Mouse (Mus musculus): ENCODE data around the gene Mrgpre. TPM values are rescaled to one million over a fixed set of nuclear protein-coding genes. Genes with fewer than 3 reads are reported as not detected.

Mrgpre gene
- polyA plus RNA-seq, 1 experiment from 2014 or later = 3.0 TPM

- WGBS = 39% methylated on average over 5 of the region's 5 CpGs
- H3K27me3 ChIP-seq (replicated peaks) = peaks cover 56% of the 10 kb centered on the region
These were observed 30.1 kb downstream of the Mrgpre start for GRCm38 (mm10) chr7:143753990-143754715.

DNA sequence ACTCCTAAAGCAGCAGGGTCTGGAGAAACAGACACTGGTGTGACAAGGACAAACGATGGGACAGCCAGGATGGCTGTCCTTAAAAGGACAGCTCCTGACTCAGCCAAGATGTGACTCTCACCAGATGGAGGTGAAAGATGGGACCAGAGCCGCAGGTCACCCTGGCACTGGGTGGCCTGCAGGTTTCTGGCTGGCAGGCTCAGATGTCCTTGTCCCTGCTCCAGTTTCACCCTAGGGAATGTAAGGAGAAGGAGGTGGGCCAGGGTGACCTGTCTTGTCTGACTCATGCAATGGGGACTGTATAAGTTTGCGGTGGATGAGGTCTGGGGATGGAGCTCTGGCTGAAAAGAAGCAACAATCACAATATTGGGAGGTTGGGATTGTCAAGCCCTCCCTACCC, 31.7 kb downstream of the Mrgpre start:
- no peak overlapping the region for H3K4me2 ChIP-seq
- no peak for ATAC-seq (ENCODE audit: insufficient number of reproducible peaks, low FRiP score)
- 62% methylated on average over 3 of the region's 3 CpGs for WGBS
- H3K36me3 ChIP-seq = no peaks in the 10 kb centered on the region
- no peaks in the 10 kb centered on the region for H3K9me3 ChIP-seq (replicated peaks)
- H3K27me3 ChIP-seq (replicated peaks) = peaks cover 43% of the 10 kb centered on the region
- H3K4me1 ChIP-seq (replicated peaks) = peaks cover 33% of the 10 kb centered on the region
- no peak overlapping the region for H3K4me3 ChIP-seq
- H3K9ac ChIP-seq = no peak overlapping the region
- no peak overlapping the region for H3K27ac ChIP-seq (ENCODE audit: poor library complexity, severe bottlenecking)

More at GRCm38 (mm10) chr7:143753990-143754715, 30.1 kb downstream of the Mrgpre start:
- Histone ChIP-seq H3K9ac (no peak overlapping the region), H3K36me3 (no peaks in the 10 kb centered on the region), H3K27ac (ENCODE audit: poor library complexity, severe bottlenecking) (no peak overlapping the region), H3K4me3 (no peak overlapping the region), H3K4me2 (no peak overlapping the region), H3K4me1 (replicated peaks) (peaks cover 28% of the 10 kb centered on the region), H3K9me3 (replicated peaks) (no peaks in the 10 kb centered on the region)
- no peak for ATAC-seq (ENCODE audit: insufficient number of reproducible peaks, low FRiP score)

GRCm38 (mm10) chr7:143752056-143752455, 32.2 kb downstream of the Mrgpre start:
- peaks cover 27% of the 10 kb centered on the region for H3K4me1 ChIP-seq (replicated peaks)
- no peak overlapping the region for H3K4me3 ChIP-seq
- 31% methylated on average over 4 of the region's 4 CpGs for WGBS
- no peak overlapping the region for H3K27ac ChIP-seq (ENCODE audit: poor library complexity, severe bottlenecking)
- H3K4me2 ChIP-seq = no peak overlapping the region
- H3K36me3 ChIP-seq = no peaks in the 10 kb centered on the region
- no peaks in the 10 kb centered on the region for H3K9me3 ChIP-seq (replicated peaks)
- ATAC-seq (ENCODE audit: insufficient number of reproducible peaks, low FRiP score) = no peak
- H3K9ac ChIP-seq = no peak overlapping the region
- H3K27me3 ChIP-seq (replicated peaks) = peaks cover 40% of the 10 kb centered on the region

DNA sequence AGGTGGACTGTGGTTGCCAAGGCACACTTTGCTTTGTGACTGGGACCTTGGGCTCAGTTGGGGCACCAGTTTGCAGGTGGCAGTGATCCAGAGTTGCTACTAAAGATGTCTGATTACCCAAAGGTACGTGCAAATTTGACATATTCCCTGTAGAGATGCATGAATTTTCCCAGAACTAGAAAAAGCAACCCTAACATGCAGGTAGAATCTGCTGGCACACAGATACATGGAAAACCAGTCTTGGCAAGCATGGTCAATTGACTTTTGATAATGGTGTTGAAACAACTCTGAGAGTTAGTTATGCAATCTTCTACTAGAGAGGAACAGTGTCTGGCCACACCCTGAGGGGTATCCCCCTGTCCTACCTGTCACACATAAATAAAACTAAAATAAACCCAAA, 32.9 kb downstream of the Mrgpre start:
- H3K4me3 ChIP-seq = no peak overlapping the region
- no peaks in the 10 kb centered on the region for H3K36me3 ChIP-seq
- H3K4me2 ChIP-seq = no peak overlapping the region
- H3K27ac ChIP-seq (ENCODE audit: poor library complexity, severe bottlenecking) = no peak overlapping the region
- 62% methylated on average over 1 of the region's 1 CpGs for WGBS
- H3K9me3 ChIP-seq (replicated peaks) = no peaks in the 10 kb centered on the region
- peaks cover 21% of the 10 kb centered on the region for H3K4me1 ChIP-seq (replicated peaks)
- no peak overlapping the region for H3K9ac ChIP-seq
- H3K27me3 ChIP-seq (replicated peaks) = peaks cover 36% of the 10 kb centered on the region
- ATAC-seq (ENCODE audit: insufficient number of reproducible peaks, low FRiP score) = no peak

GRCm38 (mm10) chr7:143749045-143749444, 35.3 kb downstream of the Mrgpre start:
- Histone ChIP-seq H3K27me3 (replicated peaks) (peaks cover 14% of the 10 kb centered on the region), H3K27ac (ENCODE audit: poor library complexity, severe bottlenecking) (no peak overlapping the region), H3K9me3 (replicated peaks) (no peaks in the 10 kb centered on the region), H3K9ac (no peak overlapping the region), H3K4me3 (no peak overlapping the region), H3K4me1 (replicated peaks) (peaks cover 22% of the 10 kb centered on the region), H3K4me2 (no peak overlapping the region), H3K36me3 (no peaks in the 10 kb centered on the region)
- WGBS = 67% methylated on average over 3 of the region's 3 CpGs
- no peak for ATAC-seq (ENCODE audit: insufficient number of reproducible peaks, low FRiP score)

DNA sequence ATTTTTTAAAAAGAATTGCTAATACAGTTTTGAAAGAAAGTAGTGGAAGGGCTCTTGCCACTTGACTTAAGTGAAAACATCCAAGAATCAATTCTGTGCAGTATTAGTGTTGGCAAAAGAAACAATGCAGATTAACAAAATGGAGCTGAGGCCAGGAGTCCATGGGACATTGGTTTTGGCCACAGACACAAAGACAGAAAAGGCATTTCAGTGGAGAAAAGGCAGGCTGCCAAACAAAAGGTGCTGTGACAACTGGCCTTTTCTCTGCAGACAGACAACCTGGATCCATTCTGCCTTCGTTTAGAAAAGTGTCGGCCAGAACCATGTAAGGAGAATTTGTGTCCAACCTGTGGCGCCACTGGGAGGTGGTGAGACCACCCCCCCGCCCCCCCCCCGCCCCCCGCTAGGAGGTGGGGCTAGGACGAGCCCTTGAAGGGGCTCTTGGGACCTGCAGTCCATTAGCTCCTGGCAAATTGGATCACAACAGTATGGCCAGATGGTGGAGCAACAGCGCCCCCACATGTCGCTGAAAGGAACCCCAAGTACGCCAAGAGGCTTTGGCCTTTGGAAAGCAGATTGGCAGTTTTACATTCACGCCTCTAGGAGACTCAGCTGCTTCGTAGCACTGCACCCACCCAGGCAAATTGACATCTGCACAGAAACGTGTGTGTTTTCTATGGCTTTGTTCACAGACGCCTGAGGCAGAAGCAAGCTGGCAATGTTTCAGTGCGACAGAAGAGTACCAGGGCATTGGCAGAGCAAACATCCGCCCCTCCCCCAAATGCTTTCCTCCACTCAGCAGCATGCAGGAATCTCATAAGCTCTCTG, 36.0 kb downstream of the Mrgpre start:
- WGBS = 4% methylated on average over 16 of the region's 16 CpGs
- H3K4me2 ChIP-seq = peak overlapping the region; percentile 64
- H3K27me3 ChIP-seq (replicated peaks) = peaks cover 19% of the 10 kb centered on the region
- no peaks in the 10 kb centered on the region for H3K9me3 ChIP-seq (replicated peaks)
- peaks cover 22% of the 10 kb centered on the region for H3K4me1 ChIP-seq (replicated peaks)
- no peak overlapping the region for H3K27ac ChIP-seq (ENCODE audit: poor library complexity, severe bottlenecking)
- H3K36me3 ChIP-seq = no peaks in the 10 kb centered on the region
- ATAC-seq (ENCODE audit: insufficient number of reproducible peaks, low FRiP score) = peak; percentile 66; the same call in 1 of the 2 replicates
- H3K4me3 ChIP-seq = peak overlapping the region; percentile 25
- peak overlapping the region; percentile 49 for H3K9ac ChIP-seq

GRCm38 (mm10) chr7:143740653-143741052, 43.6 kb downstream of the Mrgpre start:
- ATAC-seq (ENCODE audit: insufficient number of reproducible peaks, low FRiP score) = no peak
- H3K9ac ChIP-seq = peak overlapping the region; percentile 87
- WGBS = 22% methylated on average over 2 of the region's 2 CpGs

DNA sequence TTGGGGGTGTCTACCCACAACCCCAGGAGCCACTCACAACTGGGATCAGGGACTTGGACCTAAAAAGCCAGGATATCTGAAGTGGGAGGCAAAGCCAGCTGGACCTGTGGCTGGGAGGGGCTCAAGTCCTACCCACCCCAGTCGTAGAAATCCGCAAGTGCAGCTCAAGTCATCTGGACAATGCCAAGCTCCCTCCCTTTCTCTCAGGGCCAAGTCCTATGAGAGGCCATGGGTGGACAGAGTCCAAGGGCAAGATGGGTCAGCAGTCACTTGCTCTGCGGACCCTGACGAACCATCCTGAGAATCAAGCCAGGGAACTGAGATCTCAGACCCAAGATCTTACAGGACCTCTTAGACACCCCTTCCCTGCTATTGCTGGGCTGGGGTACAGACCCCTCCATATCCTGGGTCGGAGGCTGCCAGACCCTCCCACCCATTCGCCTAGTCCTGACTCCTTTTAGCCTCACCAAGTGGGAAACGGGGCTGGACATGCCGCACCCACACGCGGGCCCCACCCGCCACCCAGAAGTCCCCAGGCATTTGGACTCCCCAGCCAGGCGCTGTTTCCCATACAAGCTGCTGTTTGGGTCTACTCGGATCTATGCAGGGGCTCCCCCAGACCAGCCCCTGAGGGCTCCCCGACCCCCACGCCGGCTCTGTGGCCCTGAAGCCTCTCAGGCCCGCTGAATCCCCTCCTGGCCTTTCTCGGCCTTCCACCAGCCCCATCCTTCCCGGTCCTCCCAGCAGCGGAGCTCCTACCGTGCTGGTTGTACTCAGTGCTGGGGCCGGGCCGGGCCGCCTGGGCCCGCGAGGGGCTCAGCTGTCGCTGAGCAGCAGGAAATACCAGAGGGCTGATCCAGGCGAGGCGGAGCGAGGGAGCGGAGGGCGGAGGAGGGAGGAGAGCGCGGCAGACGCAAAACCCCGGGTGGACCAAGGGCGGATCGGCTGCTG, 44.5 kb downstream of the Mrgpre start:
- peaks cover 16% of the 10 kb centered on the region; the same call in 1 of the 2 replicates for H3K27me3 ChIP-seq (replicated peaks)
- H3K4me2 ChIP-seq = peak overlapping the region; percentile 84
- H3K9ac ChIP-seq = peak overlapping the region; percentile 87
- H3K9me3 ChIP-seq (replicated peaks) = no peaks in the 10 kb centered on the region
- WGBS = 2% methylated on average over 38 of the region's 38 CpGs
- H3K4me1 ChIP-seq (replicated peaks) = peaks cover 36% of the 10 kb centered on the region
- peak; percentile 85 for ATAC-seq (ENCODE audit: insufficient number of reproducible peaks, low FRiP score)
- peak overlapping the region; percentile 69 for H3K4me3 ChIP-seq
- peak overlapping the region; percentile 79 for H3K27ac ChIP-seq (ENCODE audit: poor library complexity, severe bottlenecking)
- H3K36me3 ChIP-seq = peaks cover 2% of the 10 kb centered on the region; the same call in 1 of the 2 replicates

More at GRCm38 (mm10) chr7:143740653-143741052, 43.6 kb downstream of the Mrgpre start:
- Histone ChIP-seq H3K4me2 (peak overlapping the region; percentile 84), H3K36me3 (no peaks in the 10 kb centered on the region; the same call in 1 of the 2 replicates), H3K4me3 (peak overlapping the region; percentile 69), H3K4me1 (replicated peaks) (peaks cover 36% of the 10 kb centered on the region), H3K27ac (ENCODE audit: poor library complexity, severe bottlenecking) (no peak overlapping the region), H3K27me3 (replicated peaks) (peaks cover 16% of the 10 kb centered on the region; the same call in 1 of the 2 replicates), H3K9me3 (replicated peaks) (no peaks in the 10 kb centered on the region)

DNA sequence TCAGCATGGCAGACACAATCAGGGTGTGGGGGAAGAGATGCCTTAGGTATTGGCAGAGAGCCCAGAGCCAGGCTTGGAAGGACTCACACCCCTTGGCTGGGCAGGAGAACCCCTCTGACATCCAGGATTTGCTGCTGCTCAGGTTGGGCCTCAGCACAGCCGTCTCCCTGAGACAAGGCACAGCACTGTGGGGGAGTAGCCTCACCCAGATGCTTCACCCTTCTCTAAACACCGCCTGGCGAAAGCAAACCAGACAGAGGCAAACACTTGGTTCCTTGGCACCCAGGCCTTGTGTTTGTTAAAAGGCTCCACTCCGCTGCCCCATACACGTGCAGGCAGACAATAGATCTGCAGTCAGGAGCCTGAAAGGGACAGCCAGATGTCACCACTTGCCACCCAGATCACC, 45.7 kb downstream of the Mrgpre start:
- Histone ChIP-seq H3K27ac (ENCODE audit: poor library complexity, severe bottlenecking) (peak overlapping the region; percentile 79), H3K9ac (peak overlapping the region; percentile 87), H3K9me3 (replicated peaks) (no peaks in the 10 kb centered on the region), H3K27me3 (replicated peaks) (peaks cover 13% of the 10 kb centered on the region; the same call in 1 of the 2 replicates), H3K4me1 (replicated peaks) (peaks cover 37% of the 10 kb centered on the region), H3K36me3 (peaks cover 14% of the 10 kb centered on the region), H3K4me2 (peak overlapping the region; percentile 84), H3K4me3 (peak overlapping the region; percentile 69)
- WGBS = 15% methylated on average over 5 of the region's 5 CpGs
- peak; percentile 56 for ATAC-seq (ENCODE audit: insufficient number of reproducible peaks, low FRiP score)

DNA sequence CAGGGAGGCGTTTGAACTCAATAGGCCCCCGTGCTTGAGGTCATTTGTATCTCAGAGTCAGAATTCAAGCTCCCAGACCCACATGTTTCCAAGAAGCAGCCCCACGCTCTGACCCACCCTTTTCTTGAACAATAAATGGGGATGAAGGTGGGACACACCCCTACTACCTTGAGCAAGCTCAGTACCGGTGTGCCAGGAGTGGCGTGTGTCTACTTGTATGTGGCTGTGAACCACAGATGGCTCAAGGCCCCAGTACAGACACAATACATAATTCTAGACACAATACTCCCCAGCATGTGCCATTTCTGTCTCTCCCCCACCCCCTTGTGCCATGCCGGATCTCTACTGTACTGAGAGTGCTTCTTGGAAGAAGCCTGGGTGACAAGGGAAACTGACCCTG, 46.1 kb downstream of the Mrgpre start:
- WGBS = 45% methylated on average over 6 of the region's 6 CpGs
- peaks cover 11% of the 10 kb centered on the region; the same call in 1 of the 2 replicates for H3K27me3 ChIP-seq (replicated peaks)
- peak overlapping the region; percentile 84 for H3K4me2 ChIP-seq
- peaks cover 39% of the 10 kb centered on the region for H3K4me1 ChIP-seq (replicated peaks)
- peaks cover 17% of the 10 kb centered on the region for H3K36me3 ChIP-seq
- ATAC-seq (ENCODE audit: insufficient number of reproducible peaks, low FRiP score) = no peak; the same call in 1 of the 2 replicates
- peak overlapping the region; percentile 79 for H3K27ac ChIP-seq (ENCODE audit: poor library complexity, severe bottlenecking)
- peak overlapping the region; percentile 69 for H3K4me3 ChIP-seq
- H3K9me3 ChIP-seq (replicated peaks) = no peaks in the 10 kb centered on the region
- peak overlapping the region; percentile 87 for H3K9ac ChIP-seq

Measured in heart, embryonic 12.5 days (tissue).